Mouse (Mus musculus) hindbrain, embryonic 11.5 days (tissue): ENCODE measurements around the gene Reck. TPM values are rescaled to one million over a fixed set of nuclear protein-coding genes. Genes with fewer than 3 reads are reported as not detected.

Experiments
- ATAC-seq: fragments of 200-750 bp; cut with Nextera tagmentation; 2 replicates; pipeline ENCODE4 v1.8.0; 2017; ENCODE audit warnings: mild to moderate bottlenecking, moderate TSS enrichment, moderate library complexity; ENCODE audit not compliant: low FRiP score
- DNase-seq: peaks from one replicate; pipeline ENCODE4 v3.0.0-alpha.2; 2015; ENCODE audit warnings: low spot score
- H3K27ac ChIP-seq: fragments of 300-500 bp; sonication (generic); 2 replicates; pipeline ENCODE4 v1.5.1; 2014; ENCODE audit warnings: mild to moderate bottlenecking, low read depth, low read length
- H3K27me3 ChIP-seq: fragments of 300-500 bp; sonication (generic); 2 replicates; pipeline ENCODE4 v1.6.1; 2014; ENCODE audit warnings: mild to moderate bottlenecking, low read length, moderate library complexity, mixed read lengths; ENCODE audit not compliant: control insufficient read depth, insufficient read depth
- H3K36me3 ChIP-seq: fragments of 300-500 bp; sonication (generic); 2 replicates; pipeline ENCODE4 v1.6.1; 2014; ENCODE audit warnings: mild to moderate bottlenecking, low read length, moderate library complexity, mixed read lengths; ENCODE audit not compliant: control insufficient read depth, insufficient read depth
- H3K4me1 ChIP-seq: fragments of 300-500 bp; sonication (generic); replicated peaks from 2 replicates; pipeline ENCODE4 v1.6.1; 2014; ENCODE audit warnings: low read length, mixed read lengths; ENCODE audit not compliant: control insufficient read depth, insufficient read depth
- H3K4me2 ChIP-seq: fragments of 300-500 bp; sonication (generic); replicated peaks from 2 replicates; pipeline ENCODE4 v1.6.1; 2014; ENCODE audit warnings: mild to moderate bottlenecking, low read depth, low read length
- H3K4me3 ChIP-seq: fragments of 300-500 bp; sonication (generic); 2 replicates; pipeline ENCODE4 v1.5.1; 2014; ENCODE audit warnings: low read depth, low read length
- H3K9ac ChIP-seq: fragments of 300-500 bp; sonication (generic); 2 replicates; pipeline ENCODE4 v1.6.1; 2014; ENCODE audit warnings: low read depth, low read length
- H3K9me3 ChIP-seq: fragments of 300-500 bp; sonication (generic); 2 replicates; pipeline ENCODE4 v1.6.1; 2016; ENCODE audit warnings: low read length; ENCODE audit not compliant: control insufficient read depth
- WGBS: fragments of 180-500 bp; shearing (Covaris S2); extraction: QIAGEN DNeasy Blood & Tissue Kit; methylation state at CpG from one replicate; pipeline ENCODE4 v1.1.7; 2014; 5-methylcytosine and 5-hydroxymethylcytosine counted together
- polyA plus RNA-seq: library from polyadenylated mRNA; unstranded; fragments of >200 nt; fragmentation: Nextera tagmentation; extraction: Ambion mirVana; gene quantifications from 2 replicates; pipeline ENCODE4 v1.2.1, GENCODE M21; 2014

The Reck gene
- polyA plus RNA-seq, 1 experiment from 2014 or later: 15.0 TPM

GRCm38 (mm10) chr4:43984326-43984725 is 109.0 kb downstream of the Reck start:
- no peak overlapping the region for H3K27ac ChIP-seq
- H3K9me3 ChIP-seq: no peaks in the 10 kb centered on the region
- H3K4me2 ChIP-seq: no peak overlapping the region
- no peaks in the 10 kb centered on the region for H3K36me3 ChIP-seq
- WGBS: 95% methylated on average over 19 of the region's 19 CpGs
- H3K4me3 ChIP-seq: no peak overlapping the region
- ATAC-seq: no peak
- DNase-seq: no peak
- H3K9ac ChIP-seq: no peak overlapping the region
- H3K4me1 ChIP-seq: peaks cover 4% of the 10 kb centered on the region
- no peaks in the 10 kb centered on the region for H3K27me3 ChIP-seq

GRCm38 (mm10) chr4:43988976-43989375 is 113.6 kb downstream of the Reck start:
- H3K27me3 ChIP-seq: no peaks in the 10 kb centered on the region
- no peak for DNase-seq
- H3K4me1 ChIP-seq: no peaks in the 10 kb centered on the region
- H3K4me2 ChIP-seq: no peak overlapping the region
- H3K9me3 ChIP-seq: no peaks in the 10 kb centered on the region
- H3K27ac ChIP-seq: no peak overlapping the region
- no peaks in the 10 kb centered on the region for H3K36me3 ChIP-seq
- ATAC-seq: no peak
- H3K9ac ChIP-seq: no peak overlapping the region
- no peak overlapping the region for H3K4me3 ChIP-seq
- 86% methylated on average over 3 of the region's 3 CpGs for WGBS

GRCm38 (mm10) chr4:43993072-43993471 is 117.7 kb downstream of the Reck start:
- Histone ChIP-seq H3K27ac (no peak overlapping the region), H3K9ac (no peak overlapping the region), H3K4me3 (no peak overlapping the region), H3K9me3 (no peaks in the 10 kb centered on the region), H3K4me1 (no peaks in the 10 kb centered on the region), H3K36me3 (no peaks in the 10 kb centered on the region), H3K4me2 (no peak overlapping the region), H3K27me3 (no peaks in the 10 kb centered on the region)
- WGBS: 93% methylated on average over 11 of the region's 11 CpGs
- no peak for ATAC-seq
- DNase-seq: no peak

DNA sequence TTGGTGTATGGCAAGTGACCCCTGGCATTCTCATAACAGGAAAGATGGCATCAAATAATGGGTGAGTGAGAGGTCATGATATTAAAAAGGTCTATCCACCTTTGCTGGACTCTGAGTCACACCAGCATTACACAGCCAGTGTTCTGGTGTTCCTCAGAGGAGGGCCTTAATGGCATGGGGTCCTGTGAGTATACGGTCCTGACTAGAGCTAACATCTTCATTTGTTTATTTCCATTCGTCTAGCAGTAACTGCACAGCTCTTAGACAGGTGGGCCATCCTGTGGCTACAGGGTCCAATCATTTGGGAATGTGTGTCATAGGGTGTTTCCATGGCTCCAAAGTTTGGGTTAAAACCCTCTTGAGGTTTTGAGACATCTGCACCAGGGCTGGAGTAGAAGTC is 119.0 kb downstream of the Reck start:
- H3K4me2 ChIP-seq: no peak overlapping the region
- H3K27me3 ChIP-seq: no peaks in the 10 kb centered on the region
- H3K4me1 ChIP-seq: no peaks in the 10 kb centered on the region
- no peak overlapping the region for H3K4me3 ChIP-seq
- H3K27ac ChIP-seq: no peak overlapping the region
- H3K36me3 ChIP-seq: no peaks in the 10 kb centered on the region
- ATAC-seq: no peak
- 84% methylated on average over 2 of the region's 2 CpGs for WGBS
- no peak for DNase-seq
- H3K9ac ChIP-seq: no peak overlapping the region
- H3K9me3 ChIP-seq: no peaks in the 10 kb centered on the region

Other genes with a start within 250 kb of the Reck start
- 19.9 and 25.5 TPM in 2 replicates for gene Npr2, start 243.6 kb upstream of the Reck start, polyA plus RNA-seq
- 5.7 and 6.5 TPM in 2 replicates for gene Spag8, start 221.9 kb upstream of the Reck start, polyA plus RNA-seq
- gene Hint2, start 219.1 kb upstream of the Reck start, polyA plus RNA-seq: 69.9 and 70.2 TPM in 2 replicates
- gene Tmem8b, start 206.6 kb upstream of the Reck start, polyA plus RNA-seq: 5.7 and 7.2 TPM in 2 replicates
- 2.2 and 2.4 TPM in 2 replicates for gene Fam221b, start 206.4 kb upstream of the Reck start, polyA plus RNA-seq
- gene Olfr70, start 174.7 kb upstream of the Reck start, polyA plus RNA-seq: not detected in 2 replicates
- not detected in 2 replicates for gene Olfr71, start 165.3 kb upstream of the Reck start, polyA plus RNA-seq
- gene Hrct1, start 148.3 kb upstream of the Reck start, polyA plus RNA-seq: 0.17 and 0.19 TPM in 2 replicates
- gene Spaar, start 145.5 kb upstream of the Reck start, polyA plus RNA-seq: 0.06 TPM in 1 of 2 replicates, not detected in the other
- not detected in 2 replicates for gene Olfr159, start 104.5 kb upstream of the Reck start, polyA plus RNA-seq
- gene Olfr156, start 51.6 kb upstream of the Reck start, polyA plus RNA-seq: not detected in 2 replicates
- 0.09 TPM in 1 of 2 replicates, not detected in the other for gene Olfr157, start 35.3 kb upstream of the Reck start, polyA plus RNA-seq
- not detected in 2 replicates for gene Olfr155, start 24.0 kb upstream of the Reck start, polyA plus RNA-seq
- gene Glipr2, start 81.9 kb downstream of the Reck start, polyA plus RNA-seq: 109 and 117 TPM in 2 replicates
- 0.17 TPM in 1 of 2 replicates, not detected in the other for gene Ccin, start 108.0 kb downstream of the Reck start, polyA plus RNA-seq
- 284 and 291 TPM in 2 replicates for gene Clta, start 128.9 kb downstream of the Reck start, polyA plus RNA-seq
- gene Gne, start 208.6 kb downstream of the Reck start, polyA plus RNA-seq: 23.1 and 24.2 TPM in 2 replicates